Mouse (Mus musculus): ENCODE results near the gene Smtnl2.

Gene Smtnl2

DNA sequence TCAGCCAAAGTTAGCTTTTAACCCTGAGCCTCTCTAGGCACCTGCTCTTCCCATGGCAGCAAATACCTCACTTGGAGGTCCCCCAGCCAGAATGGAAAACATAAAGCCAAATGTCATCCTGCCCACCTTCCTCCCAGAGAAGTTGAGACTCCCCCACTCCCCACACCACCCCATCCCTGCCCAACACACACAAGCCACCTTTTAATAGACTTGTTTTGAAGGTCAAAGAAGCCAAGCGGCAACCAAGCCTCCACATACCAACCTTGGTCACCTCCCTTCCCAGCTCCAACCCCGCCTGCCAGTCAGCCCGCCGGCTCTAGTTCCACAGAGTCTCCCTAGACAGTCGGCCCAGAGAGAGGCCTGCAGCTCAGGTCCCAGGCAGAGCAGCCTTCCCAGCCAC is 9.5 kb downstream of the Smtnl2 start:
- DNase-seq (ENCODE audit: low read depth, low spot score) = no peak

DNA sequence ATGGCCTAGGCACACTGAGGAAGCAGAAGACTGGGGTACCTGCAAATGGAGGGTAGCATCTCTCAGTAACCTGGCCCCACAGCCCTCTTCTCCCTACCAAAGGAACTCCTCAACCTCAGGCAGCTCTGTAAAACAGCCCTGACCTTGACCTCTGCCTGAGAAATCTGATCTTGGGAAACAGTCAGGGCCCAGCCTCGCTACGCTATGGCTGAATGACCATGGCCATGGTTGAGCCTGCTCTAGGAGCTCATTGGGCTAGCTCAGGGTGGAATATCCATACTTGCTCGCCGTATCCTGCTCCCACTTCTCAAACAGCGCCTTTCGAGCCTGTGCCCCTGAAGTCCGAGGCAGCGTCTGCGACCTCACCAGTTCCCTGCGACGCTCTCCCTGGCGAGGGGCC is 10.4 kb downstream of the Smtnl2 start:
- DNase-seq (ENCODE audit: low read depth, low spot score) = no peak

DNA sequence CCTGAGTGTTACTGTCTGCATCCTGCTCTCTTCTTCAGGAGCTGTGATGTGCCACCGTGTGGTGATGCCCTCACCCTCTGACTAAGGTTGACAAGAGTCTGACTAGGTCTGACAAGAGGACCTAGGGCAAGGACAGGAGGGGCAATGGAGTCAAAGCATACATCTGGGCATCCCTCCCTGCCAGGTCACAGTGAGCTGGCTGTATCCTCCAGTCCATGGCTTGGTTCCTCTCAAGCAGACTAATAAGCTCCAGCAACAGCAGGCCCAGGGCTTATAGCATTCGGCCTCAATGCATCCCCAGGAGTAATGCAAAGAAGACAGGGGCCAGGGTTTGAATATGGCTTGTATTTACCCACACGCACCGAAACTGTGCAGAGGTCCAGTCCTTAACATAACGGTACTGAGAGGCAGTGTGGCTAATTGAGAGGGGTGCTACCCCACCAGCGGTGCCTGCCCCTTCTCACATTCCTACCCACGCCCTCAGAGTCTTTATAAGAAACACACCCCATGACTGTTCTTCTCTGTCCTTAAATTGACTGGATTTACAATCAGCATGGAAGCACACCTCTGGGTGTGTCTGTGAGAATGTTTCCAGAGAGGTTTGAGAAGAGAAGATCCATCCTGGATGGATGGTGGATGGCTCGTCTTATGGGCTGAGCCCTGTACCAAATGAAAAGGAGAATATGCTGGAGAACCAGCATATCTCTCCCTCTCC is 13.5 kb downstream of the Smtnl2 start:
- DNase-seq (ENCODE audit: low read depth, low spot score) = no peak

DNA sequence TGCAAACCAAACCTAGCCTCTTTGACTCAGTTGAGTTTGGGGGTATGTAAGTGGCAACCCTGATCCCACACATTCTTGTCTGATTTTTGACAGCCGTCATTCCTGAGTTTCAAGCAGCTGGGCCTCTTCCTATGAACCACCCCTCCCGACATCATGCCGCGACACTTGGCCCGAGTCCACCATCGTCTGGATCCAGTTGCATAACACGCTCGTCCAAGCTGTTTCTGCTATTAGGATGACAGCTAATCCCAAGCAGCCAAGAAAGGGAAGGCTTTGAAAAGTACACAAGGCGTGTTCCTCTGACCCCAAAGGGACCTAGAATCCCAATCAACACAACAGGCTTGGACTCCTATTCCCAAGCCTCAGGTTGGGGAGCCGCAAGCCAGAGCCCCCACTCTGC is 14.4 kb downstream of the Smtnl2 start:
- no peak for DNase-seq (ENCODE audit: low read depth, low spot score)

DNA sequence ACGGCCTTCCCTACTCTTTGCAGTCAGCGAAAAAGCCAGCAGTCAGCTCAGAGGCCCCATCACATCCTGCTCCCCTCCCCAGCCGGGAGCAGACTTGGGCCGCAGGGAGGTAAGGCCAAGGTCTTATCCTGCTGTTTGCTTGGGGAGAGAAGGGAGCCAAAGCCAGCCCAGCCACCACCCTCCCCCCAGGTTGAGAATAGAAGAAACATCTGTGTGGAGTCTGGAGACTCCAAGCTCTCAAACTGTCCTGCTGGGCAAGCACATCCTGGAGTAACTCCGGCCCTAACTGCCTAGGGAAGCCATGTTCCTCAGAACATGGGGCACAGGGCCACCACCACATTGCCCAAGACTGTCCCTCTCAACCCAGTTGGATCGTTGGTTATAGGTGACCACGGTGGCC is 14.9 kb downstream of the Smtnl2 start:
- no peak for DNase-seq (ENCODE audit: low read depth, low spot score)

DNA sequence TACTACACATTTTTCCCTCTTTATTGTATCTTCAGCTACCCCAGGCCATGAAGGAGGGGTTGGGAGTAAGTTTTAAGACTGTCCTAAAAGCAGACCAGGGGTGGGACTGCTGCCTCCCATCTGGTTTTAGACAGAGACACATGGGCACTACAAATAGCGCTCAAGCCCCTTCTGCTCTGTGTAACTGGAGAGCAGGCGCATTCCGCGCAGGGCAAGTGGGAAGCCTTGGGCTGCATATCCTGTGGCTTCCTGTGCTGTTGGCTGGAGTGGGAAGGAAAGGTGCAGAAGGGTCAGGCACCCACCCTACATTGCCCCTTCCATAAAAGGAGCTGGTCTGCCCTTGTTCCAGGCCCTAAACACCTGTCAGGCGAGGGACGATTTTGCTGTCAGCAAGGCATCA is 15.9 kb downstream of the Smtnl2 start:
- DNase-seq (ENCODE audit: low read depth, low spot score) = no peak

DNA sequence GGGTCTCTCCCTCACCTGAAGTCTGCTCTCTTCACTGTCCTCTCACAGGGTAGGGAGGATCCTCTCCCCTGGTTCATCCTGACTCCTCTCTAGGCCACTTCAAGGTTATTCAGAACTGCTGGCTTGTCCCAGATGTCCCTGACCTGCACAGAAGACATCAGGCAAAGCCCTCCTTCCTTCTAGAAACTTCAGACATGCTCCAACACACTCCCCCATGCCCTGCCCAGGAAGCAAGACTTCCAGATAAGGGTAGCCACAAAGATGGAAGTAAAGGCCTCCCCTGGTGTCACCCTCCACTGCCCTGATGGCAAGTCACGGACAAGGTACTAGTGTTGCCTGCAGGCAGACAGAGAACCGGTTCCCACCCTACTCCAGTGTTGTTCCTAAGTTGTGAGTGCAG is 16.8 kb downstream of the Smtnl2 start:
- no peak for DNase-seq (ENCODE audit: low read depth, low spot score)

DNA sequence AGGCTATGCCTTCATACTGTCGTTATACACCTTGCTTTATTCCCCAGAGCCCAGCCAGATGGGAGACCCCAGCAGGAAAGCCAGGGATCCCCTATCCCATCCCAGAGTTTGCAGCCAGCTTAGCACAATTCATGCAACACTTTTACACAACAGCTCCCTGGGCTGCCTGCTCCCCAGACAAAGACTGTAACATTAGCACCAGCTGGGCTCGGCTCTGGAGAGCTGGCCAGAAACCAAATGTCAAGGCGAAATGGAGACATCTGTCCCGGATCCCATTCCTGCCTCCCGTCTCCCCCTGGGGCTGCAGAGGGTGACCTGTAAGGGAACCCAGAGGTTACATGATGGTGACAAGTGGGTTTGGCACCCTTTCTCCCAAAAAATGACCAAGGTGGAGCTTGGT is 17.8 kb downstream of the Smtnl2 start:
- no peak for DNase-seq (ENCODE audit: low read depth, low spot score)

DNA sequence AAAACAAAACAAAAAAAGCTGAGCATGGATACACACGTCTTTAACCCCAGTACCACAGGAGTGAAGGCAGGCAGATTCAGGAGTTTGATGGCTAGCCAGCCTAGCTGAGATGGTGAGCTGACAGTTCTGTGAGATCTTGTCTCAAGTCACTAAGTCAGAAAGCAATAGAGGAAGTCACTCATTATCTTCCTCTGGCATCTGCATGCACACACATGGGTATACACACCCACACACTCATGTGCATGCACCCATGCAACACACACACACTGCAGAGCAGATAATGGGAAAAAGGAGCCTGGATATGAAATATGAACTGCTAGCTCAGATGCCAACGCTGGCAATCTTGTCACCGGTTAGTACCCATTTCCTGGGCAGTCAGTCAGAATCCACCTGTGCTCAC is 18.3 kb downstream of the Smtnl2 start:
- DNase-seq (ENCODE audit: low read depth, low spot score) = no peak

DNA sequence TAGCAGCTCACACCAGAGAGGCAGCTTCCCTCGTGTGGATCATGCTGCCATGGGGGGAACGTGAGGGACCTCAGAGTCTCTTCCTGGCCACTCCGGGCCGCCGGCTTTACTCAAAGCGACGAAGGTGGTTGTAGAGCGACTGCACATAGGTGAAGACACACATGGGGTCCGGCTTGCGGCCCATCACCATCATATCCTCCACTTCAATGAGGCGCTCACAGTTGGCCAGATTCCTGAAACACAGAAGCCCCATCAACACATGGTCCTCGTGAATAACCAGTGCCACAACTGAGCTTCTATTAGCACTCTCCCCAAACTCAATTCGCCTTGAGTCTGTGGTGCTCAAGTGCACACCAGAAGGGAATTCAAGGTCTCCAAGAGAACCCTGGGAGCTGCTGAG is 20.3 kb downstream of the Smtnl2 start:
- DNase-seq (ENCODE audit: low read depth, low spot score) = no peak

DNA sequence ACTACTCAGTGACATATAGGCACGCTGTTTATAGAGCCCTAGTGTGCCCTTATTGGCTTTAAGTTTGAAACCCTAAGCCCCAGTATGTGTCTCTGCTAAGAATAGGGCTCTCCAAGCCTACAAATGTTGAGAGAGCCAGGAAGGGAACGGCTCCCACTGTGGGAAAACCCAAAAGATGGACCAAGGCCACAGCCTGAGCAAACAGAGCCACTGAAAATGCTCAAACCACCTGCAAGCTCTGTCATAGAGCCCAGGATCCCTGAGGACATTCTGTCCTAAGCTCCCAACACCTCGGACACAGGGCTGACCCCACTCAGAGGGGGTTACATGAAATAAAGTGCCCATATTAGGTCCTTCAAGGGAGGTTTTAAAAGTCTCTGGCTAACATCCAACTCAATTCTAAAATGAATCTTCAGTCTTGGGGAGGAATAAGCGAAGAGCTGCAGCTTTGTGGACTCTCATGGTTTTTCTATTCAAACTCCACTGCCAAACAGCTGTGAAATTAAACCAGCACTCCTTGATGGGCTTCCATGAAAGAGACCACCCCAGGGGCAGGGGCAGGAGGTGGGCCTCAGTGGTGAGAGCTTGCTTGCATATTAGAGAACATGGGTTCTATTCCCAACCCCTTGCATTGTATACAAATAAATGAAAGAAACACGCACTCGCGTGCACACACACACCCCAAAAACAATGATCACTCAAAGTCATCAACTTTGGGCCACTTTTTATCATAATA is 21.9 kb downstream of the Smtnl2 start:
- DNase-seq (ENCODE audit: low read depth, low spot score) = no peak

DNA sequence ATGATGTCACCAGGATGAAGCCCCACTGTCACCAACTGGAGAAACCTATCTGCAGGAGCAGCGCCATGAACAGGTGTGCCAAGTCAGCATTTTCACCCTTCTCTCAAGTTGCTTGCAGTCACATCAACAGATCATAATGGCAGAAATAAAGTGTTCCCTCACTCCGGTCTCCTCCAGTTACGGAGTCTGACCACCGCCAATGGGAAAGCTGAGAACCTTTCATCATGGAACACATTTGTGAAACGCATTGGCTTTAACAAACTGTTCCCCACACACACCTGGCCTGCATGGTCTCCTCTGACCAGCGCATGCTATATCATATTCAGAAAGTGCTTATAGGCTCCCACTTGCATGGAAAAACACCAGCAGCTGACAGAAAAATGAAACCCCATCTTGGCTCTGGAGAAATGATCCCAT is 23.4 kb downstream of the Smtnl2 start:
- no peak for DNase-seq (ENCODE audit: low read depth, low spot score)

DNA sequence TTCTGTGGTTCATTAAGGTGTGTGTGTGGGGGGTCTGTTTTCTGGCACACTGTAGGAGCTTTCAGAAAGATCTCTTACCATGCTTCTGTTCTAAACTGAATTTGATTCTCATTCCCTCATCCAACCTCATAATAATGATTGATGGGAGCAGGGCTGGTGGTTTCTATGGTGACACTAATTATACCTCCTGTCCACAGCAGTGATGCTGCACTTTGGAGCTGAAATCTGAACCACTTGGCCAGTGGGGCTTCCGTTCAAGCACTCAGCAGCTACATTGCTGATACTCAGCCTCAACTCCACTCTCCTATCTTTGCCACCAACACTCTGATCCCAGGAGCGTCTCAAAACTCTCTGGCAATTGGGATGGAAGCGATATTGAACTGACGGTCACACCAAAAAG is 32.2 kb downstream of the Smtnl2 start:
- DNase-seq (ENCODE audit: low read depth, low spot score) = peak; percentile 52

DNA sequence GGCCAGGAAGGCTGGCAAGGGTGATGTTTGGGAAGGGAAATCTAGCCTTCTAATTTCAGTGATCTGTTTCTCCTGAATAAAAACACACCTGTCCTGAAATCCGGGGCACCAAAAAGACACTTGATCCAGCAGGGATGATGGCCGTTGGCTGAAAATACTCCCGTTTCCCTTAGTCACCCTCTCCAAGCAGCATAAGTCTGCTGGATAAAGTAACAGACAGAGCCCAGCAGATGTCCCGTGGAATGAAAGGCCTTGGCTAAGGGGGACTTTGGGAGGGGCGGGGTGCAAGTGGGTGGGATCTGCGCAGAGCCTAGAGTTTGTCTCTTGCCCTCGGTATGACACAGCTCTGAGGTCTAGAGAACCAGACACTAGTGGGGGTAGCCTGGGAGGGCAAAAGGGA is 33.3 kb downstream of the Smtnl2 start:
- no peak for DNase-seq (ENCODE audit: low read depth, low spot score)

DNA sequence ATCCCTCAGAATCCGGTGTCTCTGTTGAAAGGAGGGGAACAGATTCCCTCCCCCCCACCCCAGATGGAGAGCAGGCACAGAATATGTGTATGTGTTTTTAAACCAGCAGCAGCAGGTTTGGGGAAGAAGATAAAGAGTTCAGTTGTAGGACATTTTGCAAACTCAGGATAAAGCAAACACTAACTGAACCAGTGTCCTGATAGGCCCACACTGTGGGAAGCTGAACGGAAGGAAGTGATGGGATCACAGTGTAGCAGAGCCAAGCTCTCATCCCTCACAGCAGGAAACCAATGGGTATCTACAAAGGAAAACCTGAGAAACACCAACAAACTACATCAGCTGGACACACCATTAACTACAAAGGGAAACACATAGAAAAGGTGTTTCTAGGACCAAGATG is 35.0 kb downstream of the Smtnl2 start:
- no peak for DNase-seq (ENCODE audit: low read depth, low spot score)

DNA sequence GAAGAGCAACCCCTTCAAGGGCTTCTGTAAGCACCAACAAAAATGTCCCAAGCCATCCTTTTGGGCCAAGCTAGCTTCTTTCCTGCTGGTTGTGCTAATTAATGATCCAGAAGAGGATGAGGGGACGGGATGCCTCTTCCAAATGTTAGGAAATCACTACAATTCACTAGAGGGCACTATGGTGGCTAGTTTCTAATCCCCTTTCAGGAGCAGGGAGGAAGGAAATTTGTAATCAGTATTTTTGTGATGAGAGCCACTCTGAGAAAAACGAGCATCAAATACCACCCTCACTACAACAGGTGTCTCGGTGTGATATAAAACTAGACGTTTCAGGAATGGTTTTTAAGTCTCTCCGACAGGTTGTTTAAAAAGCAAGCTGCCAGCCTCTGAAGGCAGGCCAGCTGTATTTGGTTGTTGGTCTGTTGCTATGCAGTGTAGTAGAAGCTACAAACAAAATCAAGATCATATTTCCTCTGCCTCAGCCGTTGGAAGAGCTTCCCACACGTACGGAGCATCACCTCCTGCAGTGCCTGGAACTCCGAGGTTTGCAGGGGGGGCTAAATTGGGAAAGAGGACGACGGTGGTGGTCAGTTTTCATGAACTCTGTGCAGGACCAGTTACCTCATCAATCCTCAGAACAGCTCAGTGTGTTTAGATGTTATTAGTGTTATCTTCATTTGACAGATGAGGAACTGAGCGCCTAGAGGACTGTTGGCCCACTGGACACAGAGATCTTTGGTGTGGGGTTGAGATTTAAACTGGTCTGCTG is 41.4 kb downstream of the Smtnl2 start:
- DNase-seq (ENCODE audit: low read depth, low spot score) = no peak

DNA sequence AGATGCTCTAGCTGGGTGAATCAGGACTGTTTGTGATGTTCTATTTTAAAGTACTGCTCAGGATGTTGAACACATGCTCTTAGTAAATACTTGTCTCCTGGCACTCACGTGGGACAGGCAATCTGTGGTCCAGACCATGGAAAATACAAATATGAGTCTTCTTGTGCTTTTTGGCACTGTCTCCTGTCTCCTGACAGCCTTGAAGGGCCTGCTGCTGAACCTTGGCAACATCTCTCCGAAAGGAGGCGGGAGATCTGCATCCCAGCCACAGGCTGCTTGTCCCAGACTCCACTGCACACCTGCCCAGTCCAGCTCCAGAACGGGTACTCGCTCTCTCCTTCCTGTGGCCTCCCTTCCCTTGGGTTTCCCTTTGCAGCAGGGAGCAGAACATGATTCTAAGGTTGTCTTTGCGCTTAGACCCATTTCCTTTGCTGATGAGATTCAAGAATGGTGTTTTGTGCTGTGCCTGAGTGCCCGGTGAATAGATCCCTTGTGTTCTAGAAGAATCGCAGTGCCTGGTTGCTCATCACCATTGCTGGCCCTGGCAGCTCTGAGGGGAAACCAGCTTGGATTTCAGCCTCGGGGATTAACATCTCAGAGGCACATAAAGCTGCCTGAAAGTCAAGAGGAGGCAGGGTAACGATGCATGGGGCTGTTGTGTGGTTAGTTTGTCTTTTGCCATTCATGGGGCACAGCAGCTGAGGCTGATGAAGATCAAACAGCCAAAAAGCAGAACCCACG is 43.4 kb downstream of the Smtnl2 start:
- no peak for DNase-seq (ENCODE audit: low read depth, low spot score)

DNA sequence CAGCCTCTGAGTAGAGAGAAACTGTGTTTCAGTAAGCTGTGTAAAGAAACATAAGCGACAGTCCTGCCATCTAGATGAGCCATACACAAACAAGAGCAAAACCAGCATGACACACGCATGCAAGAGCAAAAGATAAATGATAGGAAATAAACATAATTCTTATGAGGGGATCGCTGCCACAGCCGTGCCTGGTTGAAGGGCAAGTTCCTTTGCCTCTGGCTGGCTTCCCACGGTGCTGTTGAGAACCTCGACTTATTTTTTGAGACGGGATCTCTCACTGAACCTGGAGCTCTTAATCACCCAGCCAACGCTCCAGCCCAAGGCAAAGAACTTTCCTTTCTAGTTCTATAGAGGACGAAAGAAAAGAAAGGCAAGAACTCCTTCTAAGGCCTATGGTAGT is 45.4 kb downstream of the Smtnl2 start:
- no peak for DNase-seq (ENCODE audit: low read depth, low spot score)

DNA sequence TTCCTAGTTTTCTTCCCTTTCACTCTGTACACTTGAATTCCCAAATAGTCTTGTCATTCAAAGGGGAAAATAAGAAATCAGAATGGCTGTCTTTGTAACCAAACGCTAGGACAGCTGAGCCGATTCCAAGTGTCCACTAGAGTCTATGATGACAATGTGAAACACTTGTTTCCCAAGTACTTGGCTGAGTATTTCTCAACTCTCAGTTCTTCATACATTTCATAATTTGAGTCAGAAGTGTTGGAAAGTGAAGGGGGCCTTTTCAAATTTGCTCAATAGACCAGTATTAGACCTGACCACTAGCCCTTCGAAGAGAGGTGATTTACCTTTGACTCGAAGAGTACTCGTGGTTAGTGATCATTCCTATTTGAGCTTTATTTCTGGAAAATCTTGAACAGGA is 47.0 kb downstream of the Smtnl2 start:
- DNase-seq (ENCODE audit: low read depth, low spot score) = no peak

DNA sequence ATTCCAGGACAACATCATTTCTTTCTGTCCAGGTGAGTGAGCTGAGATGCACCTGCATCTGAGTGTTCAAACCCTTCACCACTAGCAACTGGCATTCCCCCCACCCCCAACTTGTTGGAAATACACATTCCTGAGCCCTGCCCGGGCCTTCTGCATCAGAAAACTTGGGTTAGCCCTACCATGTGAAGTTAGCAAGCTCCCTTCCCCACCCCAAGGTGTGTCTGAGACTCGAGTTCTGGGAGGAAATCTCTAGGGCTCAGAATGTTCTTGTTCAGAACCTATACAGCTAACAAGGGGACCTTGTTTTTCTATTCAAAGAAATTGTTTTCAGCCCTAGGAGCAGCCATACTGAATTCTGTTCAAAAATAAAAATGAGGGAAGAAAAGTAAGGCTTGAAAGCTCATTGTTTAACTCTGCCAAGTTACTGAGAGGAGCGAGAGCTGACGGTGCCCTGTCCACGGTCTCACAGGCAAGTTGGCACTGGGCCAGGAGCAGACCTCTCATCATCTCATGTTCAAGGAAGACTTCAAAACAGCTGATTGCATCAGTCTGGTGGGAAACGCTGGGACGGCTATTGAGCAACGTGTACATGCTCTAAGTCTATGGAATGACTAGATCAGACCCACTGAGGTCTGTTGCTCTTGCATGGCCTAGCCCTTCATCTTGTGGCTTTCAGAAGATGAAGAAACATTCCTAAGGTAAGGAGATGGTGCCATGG is 47.8 kb downstream of the Smtnl2 start:
- DNase-seq (ENCODE audit: low read depth, low spot score) = no peak

DNA sequence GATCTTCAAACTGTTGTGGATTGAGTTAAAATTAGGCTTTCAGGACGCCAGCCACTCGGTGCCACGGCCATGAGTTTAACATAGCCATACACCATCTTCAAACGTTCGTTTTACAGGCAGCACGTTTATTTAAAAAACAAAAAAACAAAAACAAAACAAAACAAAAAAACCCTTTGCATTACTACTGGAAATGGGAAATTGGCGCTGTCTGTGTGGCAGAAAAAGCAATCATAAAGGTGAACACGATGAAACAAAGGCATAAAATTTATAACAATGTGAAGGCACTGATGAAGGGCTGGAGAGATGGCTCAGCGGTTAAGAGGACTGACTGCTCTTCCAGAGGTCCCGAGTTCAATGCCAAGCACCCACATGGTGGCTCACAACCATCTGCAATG is 49.2 kb downstream of the Smtnl2 start, which contains the start of gene Tekt1:
TSS of gene Tekt1 (minus strand) at position 96 of the 395 bp plus-strand sequence.
- DNase-seq (ENCODE audit: low read depth, low spot score) = no peak

Data from mesoderm, embryonic 11.5 days (tissue).